Mouse (Mus musculus) liver, postnatal 0 days (tissue): ENCODE measurements at regions not wholly inside any gene's neighbourhood (a gene's known extent, or its start where the extent isn't known, plus 50 kb on each side); places are given as distances from the start of the nearest gene placed in this dataset.

Experiments used
- ATAC-seq: fragments of 200-750 bp; cut with Nextera tagmentation; 2 replicates; pipeline ENCODE4 v1.8.0; 2017; ENCODE audit warnings: mild to moderate bottlenecking, moderate library complexity
- DNase-seq: peaks from one replicate; pipeline ENCODE4 v3.0.0-alpha.2; 2016
- H3K27ac ChIP-seq: fragments of 300-500 bp; sonication (generic); 2 replicates; pipeline ENCODE4 v1.5.1; 2014; ENCODE audit warnings: antibody characterized with exemption, moderate library complexity, mild to moderate bottlenecking, low read depth
- H3K27me3 ChIP-seq: fragments of 300-500 bp; sonication (generic); 2 replicates; pipeline ENCODE4 v1.6.1; 2014; ENCODE audit warnings: low read length, control low read depth, mixed read lengths; ENCODE audit not compliant: insufficient read depth
- H3K36me3 ChIP-seq: fragments of 300-500 bp; sonication (generic); replicated peaks from 2 replicates; pipeline ENCODE4 v1.6.1; 2014; ENCODE audit warnings: mild to moderate bottlenecking, control low read depth, low read length, moderate library complexity, mixed read lengths; ENCODE audit not compliant: insufficient read depth
- H3K4me1 ChIP-seq: fragments of 300-500 bp; sonication (generic); 2 replicates; pipeline ENCODE4 v1.6.1; 2014; ENCODE audit warnings: antibody characterized with exemption, mild to moderate bottlenecking, control low read depth; ENCODE audit not compliant: insufficient read depth
- H3K4me2 ChIP-seq: fragments of 300-500 bp; sonication (generic); 2 replicates; pipeline ENCODE4 v1.6.1; 2014; ENCODE audit warnings: low read depth, mild to moderate bottlenecking, low read length, moderate library complexity, mixed read lengths
- H3K4me3 ChIP-seq: fragments of 300-500 bp; sonication (generic); 2 replicates; pipeline ENCODE4 v1.5.1; 2014; ENCODE audit warnings: low read depth, low read length
- H3K9ac ChIP-seq: fragments of 300-500 bp; sonication (generic); replicated peaks from 2 replicates; pipeline ENCODE4 v1.6.1; 2014; ENCODE audit warnings: mild to moderate bottlenecking, moderate library complexity
- H3K9me3 ChIP-seq: fragments of 300-500 bp; sonication (generic); 2 replicates; pipeline ENCODE4 v1.6.1; 2016; ENCODE audit warnings: mild to moderate bottlenecking, control low read depth, low read length, mixed read lengths
- CTCF ChIP-seq: sonication (generic); IDR thresholded peaks from 2 replicates; pipeline ENCODE4 v1.5.1; 2016; ENCODE audit warnings: antibody characterized with exemption, low read depth
- EP300 ChIP-seq: IDR thresholded peaks from 2 replicates; pipeline ENCODE4 v1.6.1; 2016; ENCODE audit warnings: antibody characterized with exemption, low read depth, mild to moderate bottlenecking
- WGBS: fragments of 180-500 bp; shearing (Covaris S2); extraction: QIAGEN DNeasy Blood & Tissue Kit; methylation state at CpG from one replicate; pipeline ENCODE4 v1.1.7; 2014; ENCODE audit not compliant: insufficient replicate concordance; 5-methylcytosine and 5-hydroxymethylcytosine counted together

- Histone ChIP-seq H3K4me1 (no peaks in the 10 kb centered on the region), H3K27ac (no peak overlapping the region), H3K4me3 (no peak overlapping the region), H3K36me3 (no peaks in the 10 kb centered on the region), H3K9me3 (no peaks in the 10 kb centered on the region), H3K4me2 (no peak overlapping the region), H3K27me3 (no peaks in the 10 kb centered on the region), H3K9ac (no peak overlapping the region)
- 82% methylated on average over 1 of the region's 1 CpGs for WGBS
- ATAC-seq (no peak), DNase-seq (no peak)
- TF ChIP-seq EP300 (no peak), CTCF (no peak)
These were observed 1731.2 kb upstream of the Flrt2 start for GRCm38 (mm10) chr12:93960869-93961268.

GRCm38 (mm10) chr12:93981307-93981706 lies 1710.7 kb upstream of the Flrt2 start:
- H3K9me3 ChIP-seq = no peaks in the 10 kb centered on the region
- TF ChIP-seq EP300 (no peak), CTCF (no peak)
- no peaks in the 10 kb centered on the region for H3K27me3 ChIP-seq
- WGBS = 45% methylated on average over 1 of the region's 1 CpGs
- H3K36me3 ChIP-seq = no peaks in the 10 kb centered on the region
- no peak overlapping the region for H3K27ac ChIP-seq
- ATAC-seq (no peak), DNase-seq (no peak)
- H3K9ac ChIP-seq = no peak overlapping the region
- no peak overlapping the region for H3K4me2 ChIP-seq
- no peak overlapping the region for H3K4me3 ChIP-seq
- no peaks in the 10 kb centered on the region for H3K4me1 ChIP-seq

GRCm38 (mm10) chr12:93991531-93991930 lies 1700.5 kb upstream of the Flrt2 start:
- WGBS = 60% methylated on average over 1 of the region's 1 CpGs
- Histone ChIP-seq H3K9ac (no peak overlapping the region), H3K4me3 (no peak overlapping the region), H3K27ac (no peak overlapping the region), H3K4me2 (no peak overlapping the region), H3K9me3 (no peaks in the 10 kb centered on the region), H3K36me3 (no peaks in the 10 kb centered on the region), H3K27me3 (no peaks in the 10 kb centered on the region), H3K4me1 (no peaks in the 10 kb centered on the region)
- TF ChIP-seq EP300 = no peak
- TF ChIP-seq CTCF = no peak
- no peak for DNase-seq
- no peak for ATAC-seq

- no peaks in the 10 kb centered on the region for H3K4me1 ChIP-seq
- 88% methylated on average over 6 of the region's 6 CpGs for WGBS
These were observed 1698.2 kb upstream of the Flrt2 start for GRCm38 (mm10) chr12:93993875-93994274.

GRCm38 (mm10) chr12:94015946-94016345 lies 1676.1 kb upstream of the Flrt2 start:
- TF ChIP-seq CTCF = no peak
- no peak for TF ChIP-seq EP300
- Histone ChIP-seq H3K9me3 (no peaks in the 10 kb centered on the region), H3K27me3 (no peaks in the 10 kb centered on the region), H3K4me2 (no peak overlapping the region), H3K27ac (no peak overlapping the region), H3K4me3 (no peak overlapping the region), H3K9ac (no peak overlapping the region), H3K4me1 (no peaks in the 10 kb centered on the region), H3K36me3 (no peaks in the 10 kb centered on the region)
- no peak for ATAC-seq
- DNase-seq = no peak

More at GRCm38 (mm10) chr12:93993875-93994274, 1698.2 kb upstream of the Flrt2 start:
- H3K4me3 ChIP-seq = no peak overlapping the region
- no peak overlapping the region for H3K4me2 ChIP-seq
- H3K36me3 ChIP-seq = no peaks in the 10 kb centered on the region
- no peak for ATAC-seq
- no peak for DNase-seq
- TF ChIP-seq EP300 = no peak
- TF ChIP-seq CTCF = no peak
- no peak overlapping the region for H3K27ac ChIP-seq
- H3K27me3 ChIP-seq = no peaks in the 10 kb centered on the region
- no peak overlapping the region for H3K9ac ChIP-seq
- no peaks in the 10 kb centered on the region for H3K9me3 ChIP-seq

- no peaks in the 10 kb centered on the region for H3K4me1 ChIP-seq
- no peaks in the 10 kb centered on the region for H3K36me3 ChIP-seq
- H3K9ac ChIP-seq = no peak overlapping the region
- no peak for ATAC-seq
- no peaks in the 10 kb centered on the region for H3K9me3 ChIP-seq
- no peak overlapping the region for H3K27ac ChIP-seq
- no peak overlapping the region for H3K4me2 ChIP-seq
- no peak overlapping the region for H3K4me3 ChIP-seq
- no peaks in the 10 kb centered on the region for H3K27me3 ChIP-seq
- no peak for TF ChIP-seq CTCF
- no peak for TF ChIP-seq EP300
- WGBS = 68% methylated on average over 4 of the region's 4 CpGs
- DNase-seq = no peak
These were observed 1660.7 kb upstream of the Flrt2 start for GRCm38 (mm10) chr12:94031364-94031763.

GRCm38 (mm10) chr12:94047972-94048371 lies 1644.1 kb upstream of the Flrt2 start:
- ATAC-seq (no peak), DNase-seq (no peak)
- TF ChIP-seq EP300 (no peak), CTCF (no peak)
- no peak overlapping the region for H3K4me3 ChIP-seq
- no peaks in the 10 kb centered on the region for H3K4me1 ChIP-seq
- H3K36me3 ChIP-seq = no peaks in the 10 kb centered on the region
- no peak overlapping the region for H3K4me2 ChIP-seq
- H3K9me3 ChIP-seq = no peaks in the 10 kb centered on the region
- WGBS = 84% methylated on average over 2 of the region's 2 CpGs
- H3K27me3 ChIP-seq = no peaks in the 10 kb centered on the region
- H3K27ac ChIP-seq = no peak overlapping the region
- no peak overlapping the region for H3K9ac ChIP-seq
